Mouse (Mus musculus) ES-Bruce4 (cell line): ENCODE measurements around the gene Epha7. TPM values are rescaled to one million over a fixed set of nuclear protein-coding genes. Genes with fewer than 3 reads are reported as not detected.

Experiments
- H3K27ac ChIP-seq: 2 replicates; pipeline ENCODE4 v1.5.1; 2012; ENCODE audit warnings: low read length, inconsistent platforms; ENCODE audit not compliant: insufficient read depth
- H3K27me3 ChIP-seq: 2 replicates; pipeline ENCODE4 v1.6.1; 2012; ENCODE audit warnings: mild to moderate bottlenecking, low read length, inconsistent platforms; ENCODE audit not compliant: control insufficient read depth, poor library complexity, insufficient read depth, severe bottlenecking
- H3K36me3 ChIP-seq: 2 replicates; pipeline ENCODE4 v1.6.1; 2012; ENCODE audit warnings: inconsistent platforms, mild to moderate bottlenecking, low read length, moderate library complexity; ENCODE audit not compliant: control insufficient read depth, poor library complexity, insufficient read depth, severe bottlenecking
- H3K4me1 ChIP-seq: one replicate; pipeline ENCODE4 v1.8.1; 2011; ENCODE audit warnings: low read length; ENCODE audit not compliant: control insufficient read depth, insufficient read depth
- H3K4me3 ChIP-seq: 2 replicates; pipeline ENCODE4 v1.5.1; 2011; ENCODE audit warnings: low read depth, mild to moderate bottlenecking, low read length
- H3K9ac ChIP-seq: 2 replicates; pipeline ENCODE4 v1.6.1; 2012; ENCODE audit warnings: low read depth, mild to moderate bottlenecking, inconsistent platforms; ENCODE audit not compliant: poor library complexity, severe bottlenecking
- H3K9me3 ChIP-seq: replicated peaks from 2 replicates; pipeline ENCODE4 v1.6.1; 2012; ENCODE audit warnings: mild to moderate bottlenecking, low read length, inconsistent platforms; ENCODE audit not compliant: control insufficient read depth, poor library complexity, insufficient read depth, severe bottlenecking
- CTCF ChIP-seq: IDR thresholded peaks from one replicate; pipeline ENCODE4 v1.8.1; 2011; ENCODE audit warnings: low read depth, low read length
- EP300 ChIP-seq: IDR thresholded peaks from 2 replicates; pipeline ENCODE4 v1.6.1; 2011; ENCODE audit warnings: low read depth, low read length; ENCODE audit not compliant: insufficient read depth
- POLR2A ChIP-seq: IDR thresholded peaks from one replicate; pipeline ENCODE4 v1.8.1; 2011; ENCODE audit warnings: low read length; ENCODE audit not compliant: insufficient read depth
- polyA plus RNA-seq: library from polyadenylated mRNA; stranded (reverse); fragments of >200 nt; gene quantifications from 2 replicates; pipeline ENCODE4 v1.2.4, GENCODE M21; 2011; ENCODE audit warnings: low read depth; ENCODE audit not compliant: missing spikeins, insufficient read depth, insufficient read length

Gene Epha7
- polyA plus RNA-seq, 1 experiment, result 4.2 TPM

GRCm38 (mm10) chr4:28814476-28814815 is 1.5 kb downstream of the Epha7 start:
- Histone ChIP-seq H3K27me3 (peaks cover 2% of the 10 kb centered on the region; the same call in 1 of the 2 replicates), H3K36me3 (no peaks in the 10 kb centered on the region), H3K9ac (no peak overlapping the region; the same call in 1 of the 2 replicates), H3K4me1 (no peaks in the 10 kb centered on the region), H3K9me3 (no peaks in the 10 kb centered on the region), H3K4me3 (peak overlapping the region; percentile 70), H3K27ac (no peak overlapping the region)
- TF ChIP-seq POLR2A (no peak), EP300 (no peak), CTCF (no peak)

- TF ChIP-seq CTCF (no peak), EP300 (no peak), POLR2A (no peak)
- H3K9ac ChIP-seq, result peak overlapping the region; percentile 53
- H3K4me3 ChIP-seq, result peak overlapping the region; percentile 70
- no peaks in the 10 kb centered on the region for H3K36me3 ChIP-seq
- peaks cover 2% of the 10 kb centered on the region; the same call in 1 of the 2 replicates for H3K27me3 ChIP-seq
- no peaks in the 10 kb centered on the region for H3K4me1 ChIP-seq
- no peak overlapping the region for H3K27ac ChIP-seq
- H3K9me3 ChIP-seq, result no peaks in the 10 kb centered on the region
Measured at GRCm38 (mm10) chr4:28814816-28815620, 2.1 kb downstream of the Epha7 start.

DNA sequence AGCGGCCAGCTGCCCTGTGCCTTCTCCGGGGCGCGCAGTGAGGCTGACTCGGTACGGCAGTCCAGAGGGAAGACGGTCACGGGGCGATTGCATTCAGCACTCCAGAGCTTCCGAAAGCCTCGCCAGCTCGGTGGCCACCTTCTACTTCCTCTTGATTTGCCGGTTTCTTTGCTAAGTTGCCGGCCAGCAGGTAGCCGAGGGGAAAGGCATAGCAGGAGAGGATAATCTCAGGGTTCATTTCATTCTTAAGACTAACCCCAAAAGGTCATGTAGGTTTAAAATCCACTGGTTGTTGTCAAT is 2.6 kb downstream of the Epha7 start:
- TF ChIP-seq CTCF (no peak), EP300 (no peak), POLR2A (no peak)
- no peaks in the 10 kb centered on the region for H3K9me3 ChIP-seq
- peaks cover 2% of the 10 kb centered on the region; the same call in 1 of the 2 replicates for H3K27me3 ChIP-seq
- H3K9ac ChIP-seq, result peak overlapping the region; percentile 53
- no peaks in the 10 kb centered on the region for H3K36me3 ChIP-seq
- no peaks in the 10 kb centered on the region for H3K4me1 ChIP-seq
- peak overlapping the region; percentile 70 for H3K4me3 ChIP-seq
- H3K27ac ChIP-seq, result no peak overlapping the region

DNA sequence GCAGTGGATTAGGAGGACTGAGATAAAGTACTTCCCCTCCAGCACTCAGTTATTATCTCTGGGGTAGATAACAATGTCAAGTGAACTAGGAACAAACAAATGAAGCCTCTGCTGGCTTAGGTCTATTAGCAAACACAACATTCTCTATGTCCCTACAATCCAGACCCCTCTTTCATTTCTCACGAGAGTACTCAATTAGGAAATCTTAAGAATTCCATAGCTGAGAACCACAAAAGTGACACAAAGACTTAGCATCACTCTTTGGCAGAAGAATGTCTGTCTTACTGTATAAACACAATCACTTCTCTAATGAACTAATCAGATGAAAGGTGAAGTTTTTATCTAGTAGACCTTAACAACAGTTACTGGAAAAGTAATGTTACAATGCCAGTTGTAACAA is 10.7 kb downstream of the Epha7 start:
- H3K27ac ChIP-seq, result no peak overlapping the region
- no peak overlapping the region for H3K9ac ChIP-seq
- no peaks in the 10 kb centered on the region for H3K27me3 ChIP-seq
- no peaks in the 10 kb centered on the region for H3K4me1 ChIP-seq
- no peak overlapping the region for H3K4me3 ChIP-seq
- no peaks in the 10 kb centered on the region for H3K36me3 ChIP-seq
- no peak for TF ChIP-seq POLR2A
- TF ChIP-seq EP300, result no peak
- TF ChIP-seq CTCF, result no peak
- H3K9me3 ChIP-seq, result no peaks in the 10 kb centered on the region

DNA sequence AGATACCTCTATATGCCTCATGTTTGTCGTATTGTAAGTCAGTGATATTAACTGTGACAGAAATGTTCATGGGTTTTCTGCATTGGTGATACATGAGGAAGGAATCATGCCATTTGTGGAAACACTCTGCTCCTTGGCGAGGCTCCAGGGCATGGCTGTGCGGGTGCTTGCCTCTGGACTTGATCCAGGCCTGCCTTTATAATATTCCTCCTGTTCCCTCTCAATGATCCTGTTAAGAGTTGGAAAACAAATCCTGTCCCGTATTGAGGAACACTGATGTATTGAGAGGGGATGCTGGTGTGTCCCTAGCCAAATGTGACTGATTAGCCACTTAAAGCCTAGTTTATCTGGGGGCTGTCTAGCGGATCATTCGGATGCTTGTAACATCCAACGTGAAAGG is 11.7 kb downstream of the Epha7 start:
- Histone ChIP-seq H3K4me3 (no peak overlapping the region), H3K27ac (no peak overlapping the region), H3K27me3 (no peaks in the 10 kb centered on the region), H3K9me3 (no peaks in the 10 kb centered on the region), H3K36me3 (no peaks in the 10 kb centered on the region), H3K4me1 (no peaks in the 10 kb centered on the region), H3K9ac (no peak overlapping the region)
- no peak for TF ChIP-seq EP300
- TF ChIP-seq POLR2A, result no peak
- no peak for TF ChIP-seq CTCF

- H3K27me3 ChIP-seq, result no peaks in the 10 kb centered on the region
- H3K4me3 ChIP-seq, result no peak overlapping the region
- H3K27ac ChIP-seq, result no peak overlapping the region
- no peaks in the 10 kb centered on the region for H3K36me3 ChIP-seq
- H3K4me1 ChIP-seq, result no peaks in the 10 kb centered on the region
- no peak for TF ChIP-seq EP300
- no peak for TF ChIP-seq POLR2A
- no peak for TF ChIP-seq CTCF
- H3K9me3 ChIP-seq, result no peaks in the 10 kb centered on the region
- no peak overlapping the region for H3K9ac ChIP-seq
Measured at GRCm38 (mm10) chr4:28837669-28838068, 24.7 kb downstream of the Epha7 start.
